Mouse (Mus musculus) embryo, embryonic 11.5 days (tissue): ENCODE measurements around the gene Psmd13.

Experiments
- DNase-seq: peaks from one replicate; pipeline ENCODE4 v3.0.0-alpha.2; 2012; ENCODE audit warnings: low read depth, low spot score

Gene Psmd13

DNA sequence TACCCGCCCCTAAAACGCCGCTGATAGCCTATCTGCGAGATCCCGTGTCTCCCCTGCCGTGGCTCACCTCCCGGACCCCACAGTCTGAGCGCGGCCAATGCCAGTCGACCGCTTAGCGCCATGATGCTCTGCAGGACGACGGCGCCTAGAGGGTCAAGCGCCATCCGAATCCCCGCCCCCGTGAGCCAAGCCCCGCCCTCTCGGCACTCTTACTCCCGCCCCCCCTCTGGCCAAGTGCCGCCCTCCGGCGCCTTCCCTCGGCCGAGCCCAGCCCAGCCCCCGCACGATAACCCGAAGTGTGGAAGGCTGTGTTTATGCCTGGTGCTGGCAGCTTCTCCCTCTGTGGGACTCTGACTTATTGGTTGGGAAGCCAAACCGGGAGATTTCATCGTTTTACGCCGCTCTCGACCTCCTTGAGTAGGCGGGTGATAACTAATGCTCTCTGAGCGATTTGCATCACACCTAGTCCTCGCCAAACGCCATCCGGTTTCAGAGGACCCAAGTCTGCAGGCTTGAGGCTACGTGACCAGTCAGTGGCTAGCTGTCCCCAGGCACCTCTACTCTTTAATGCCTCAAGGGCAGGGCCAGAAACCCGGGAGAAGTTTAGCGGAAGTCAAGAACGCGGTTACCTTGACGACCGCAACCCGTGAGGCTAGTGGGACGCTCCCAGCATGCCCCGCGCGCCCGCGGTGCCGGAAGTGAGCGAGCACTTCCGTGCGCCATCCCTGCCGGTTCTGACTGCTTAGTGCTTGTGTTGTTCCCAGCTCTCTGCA lies at the start of gene Psmd13, which contains the start of gene Sirt3:
Gene Psmd13, plus strand, starts transcription at position 273 of the 773 bp plus-strand sequence.
Gene Sirt3, minus strand, starts transcription at position 614 of the 773 bp plus-strand sequence.
- peak; percentile 89 for DNase-seq

DNA sequence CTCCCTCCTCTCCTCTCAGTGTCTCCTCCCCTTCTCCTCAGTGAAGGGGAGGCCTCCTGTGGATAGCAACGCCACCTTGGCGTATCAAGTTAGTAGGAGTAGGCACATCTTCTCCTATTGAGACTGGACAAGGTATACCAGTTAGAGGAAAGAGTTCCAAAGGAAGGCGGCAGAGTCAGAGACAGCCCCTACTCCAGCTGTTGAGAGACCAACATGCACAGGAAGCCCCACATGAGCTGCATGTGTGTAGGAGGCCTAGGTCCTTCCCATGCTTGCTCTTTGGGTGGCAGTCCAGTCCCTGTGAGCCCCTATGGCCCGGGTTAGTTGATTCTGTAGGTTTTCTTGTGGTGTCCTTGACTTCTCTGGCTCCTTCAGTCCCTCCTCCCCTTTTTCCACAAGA lies 48.4 kb upstream of the Psmd13 start:
- DNase-seq: no peak

DNA sequence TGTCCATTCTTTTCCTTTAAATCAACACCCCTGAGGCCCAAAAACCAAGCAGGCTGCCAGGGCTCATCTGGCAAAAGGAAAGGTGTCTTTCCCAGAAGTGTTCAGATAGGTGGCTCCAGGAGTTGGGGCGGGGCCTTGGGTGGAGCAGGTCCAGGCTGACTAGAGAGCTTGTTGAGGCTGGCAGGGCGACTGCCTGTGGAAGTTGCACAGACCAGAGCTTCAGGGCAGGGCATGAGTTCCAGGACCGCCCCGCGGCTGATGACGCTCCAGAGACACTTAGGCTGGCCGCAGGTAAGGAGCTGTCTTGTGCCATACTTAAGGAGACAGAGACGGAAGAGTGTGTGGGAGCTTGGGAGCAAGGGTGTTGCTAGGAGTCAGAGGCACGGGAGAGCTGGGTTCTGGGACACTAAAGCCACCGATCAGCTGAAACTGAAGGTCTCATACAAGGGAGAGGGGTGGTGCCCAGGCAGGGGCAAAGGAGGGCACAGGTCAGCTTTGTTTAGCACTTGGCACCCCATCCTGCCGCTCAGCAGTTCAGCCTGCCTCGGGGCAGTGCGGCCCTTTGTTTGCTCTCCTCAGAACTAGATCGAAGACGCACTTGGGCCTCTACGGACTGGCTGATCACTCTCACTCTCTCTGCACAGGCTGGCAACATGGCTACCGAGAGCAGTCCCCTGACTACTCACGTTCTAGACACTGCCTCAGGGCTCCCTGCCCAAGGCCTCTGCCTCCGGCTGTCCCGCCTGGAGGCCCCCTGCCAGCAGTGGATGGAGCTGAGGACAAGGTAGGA lies 46.6 kb upstream of the Psmd13 start, which contains the start of gene Urah:
Gene Urah, plus strand, starts transcription at position 51 of the 790 bp plus-strand sequence.
- DNase-seq: no peak

DNA sequence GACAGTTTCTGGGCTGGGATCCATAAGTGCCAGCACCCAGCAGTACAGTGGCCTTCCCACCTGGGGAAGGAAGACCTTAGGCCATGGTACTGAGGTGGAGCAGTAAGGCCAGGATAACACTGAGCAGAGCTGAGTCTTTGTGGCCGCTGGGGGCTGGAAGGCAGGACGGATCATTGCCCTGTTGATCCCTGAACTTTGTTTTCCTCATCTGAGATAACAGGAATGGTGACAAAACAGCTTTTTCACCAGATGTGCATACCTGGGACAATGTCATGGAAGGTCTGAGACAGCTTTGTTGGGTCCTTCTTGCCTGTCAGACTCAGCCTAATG lies 46.0 kb upstream of the Psmd13 start:
- DNase-seq: no peak

DNA sequence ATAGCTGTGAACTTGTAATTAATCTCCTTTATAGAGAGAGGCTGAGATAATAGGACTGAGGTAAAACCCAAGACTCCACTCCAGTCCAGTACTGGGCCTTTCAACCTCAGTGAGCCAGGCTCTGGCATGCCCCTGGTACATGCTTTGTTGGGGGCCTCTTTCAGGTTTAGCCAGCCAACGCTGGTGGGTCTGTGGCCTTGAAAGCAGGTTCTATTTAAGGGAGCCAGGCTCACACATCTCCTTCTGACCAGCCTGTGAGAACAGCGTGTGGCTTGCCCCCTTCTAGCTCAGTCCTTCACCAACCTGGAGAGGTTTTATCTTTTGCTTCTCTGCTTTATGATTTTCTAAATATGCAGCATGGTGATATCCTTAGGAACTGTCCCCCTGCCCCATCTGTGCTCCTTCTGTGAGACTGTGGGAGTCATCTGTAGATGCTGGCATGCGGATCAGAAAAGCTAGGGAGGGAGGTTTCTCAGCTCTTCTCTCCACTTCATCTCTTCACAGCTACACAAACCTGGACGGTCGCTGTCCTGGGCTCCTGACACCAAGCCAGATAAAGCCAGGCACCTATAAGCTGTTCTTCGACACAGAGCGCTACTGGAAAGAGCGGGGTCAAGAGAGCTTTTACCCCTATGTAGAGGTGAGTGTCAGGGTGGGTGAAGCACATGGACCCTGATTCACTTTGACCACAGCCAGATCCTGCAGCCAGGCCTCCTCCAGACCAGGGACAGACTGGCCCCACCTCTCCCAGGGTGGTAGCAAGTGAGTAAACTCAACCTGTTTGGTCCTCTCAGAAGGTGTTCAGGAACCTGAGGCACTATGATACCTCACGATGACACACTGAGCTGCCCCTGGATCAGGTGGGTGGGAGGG lies 45.3 kb upstream of the Psmd13 start:
- DNase-seq: no peak

- no peak for DNase-seq
Observed at GRCm38 (mm10) chr7:140839556-140839955, 42.2 kb upstream of the Psmd13 start.

DNA sequence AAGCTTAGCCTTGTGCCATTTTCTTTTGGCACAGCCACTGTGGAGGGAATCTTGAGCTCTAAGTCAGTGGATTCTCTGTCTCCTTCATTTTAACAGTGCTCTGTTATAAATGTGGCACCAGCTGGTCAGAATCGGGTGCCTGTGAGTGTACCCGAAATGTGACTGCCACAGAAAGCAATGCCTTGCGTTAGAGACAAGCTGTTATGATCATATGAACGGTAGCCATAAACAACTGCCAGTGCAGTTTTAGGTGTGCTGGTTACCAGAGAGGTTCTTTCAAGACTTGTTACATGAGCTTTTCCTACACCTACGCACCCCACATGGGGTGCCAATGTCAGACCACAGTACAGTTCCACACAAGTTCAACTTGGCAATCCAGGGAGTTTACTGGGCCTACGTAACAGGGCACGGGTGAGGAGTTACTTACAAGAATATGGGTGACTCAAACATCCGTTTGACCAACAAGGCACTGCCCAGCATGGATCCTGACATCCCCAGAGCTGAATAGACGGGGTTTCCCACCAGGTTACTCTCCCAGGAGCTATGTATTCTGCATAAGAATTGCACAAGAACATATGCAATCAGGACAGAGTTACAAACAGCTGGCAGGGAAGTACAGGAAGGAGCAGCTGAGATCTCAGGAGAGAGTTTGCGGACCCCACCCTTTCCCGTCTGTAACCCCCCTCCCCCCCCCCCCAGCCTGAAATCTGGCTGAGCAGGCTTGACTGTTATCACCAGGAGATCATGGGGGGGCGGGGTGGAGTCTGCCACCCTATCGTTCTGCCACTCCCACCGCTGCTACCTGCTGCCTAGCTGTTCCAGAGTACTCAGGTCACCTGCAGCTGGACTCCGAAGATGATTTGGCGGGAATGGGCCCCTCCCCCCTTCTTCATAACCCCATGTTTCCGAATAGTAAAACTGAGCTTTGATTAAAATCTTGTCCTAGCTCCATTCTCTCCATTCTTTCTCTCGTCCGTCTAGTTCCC lies 40.7 kb upstream of the Psmd13 start:
- no peak for DNase-seq

GRCm38 (mm10) chr7:140843806-140844205 lies 38.0 kb upstream of the Psmd13 start:
- DNase-seq: no peak

- peak; percentile 81 for DNase-seq
Observed at GRCm38 (mm10) chr7:140844905-140845665, 36.7 kb upstream of the Psmd13 start, which contains the start of gene Scgb1c1. TSS of gene Scgb1c1 (plus strand) at chr7:140845547.

GRCm38 (mm10) chr7:140845683-140846082 lies 36.1 kb upstream of the Psmd13 start:
- no peak for DNase-seq

DNA sequence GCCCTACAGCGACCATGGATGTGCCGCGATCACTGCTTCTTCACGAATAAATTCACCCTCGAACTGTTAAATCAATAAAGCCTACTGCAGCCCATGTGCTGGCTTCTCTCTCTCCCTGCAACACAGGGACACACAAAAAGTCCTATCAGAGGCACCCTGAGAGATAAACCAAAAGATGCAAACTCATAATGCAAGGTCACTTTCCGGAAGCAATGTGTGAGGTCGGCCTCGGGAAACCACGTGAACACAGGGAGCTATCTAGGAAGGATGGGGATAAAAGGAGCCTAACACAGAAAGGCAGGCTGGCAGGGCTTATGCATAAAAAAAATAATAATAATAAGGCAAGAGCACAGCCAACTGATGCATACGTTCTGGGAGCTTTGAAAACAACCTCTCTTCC lies 35.1 kb upstream of the Psmd13 start:
- no peak for DNase-seq

- no peak for DNase-seq
Observed at GRCm38 (mm10) chr7:140847755-140848580, 33.8 kb upstream of the Psmd13 start, which contains the start of gene Odf3. TSS of gene Odf3 (plus strand) at chr7:140847805.

- DNase-seq: no peak
Observed at GRCm38 (mm10) chr7:140848591-140848990, 33.2 kb upstream of the Psmd13 start.

DNA sequence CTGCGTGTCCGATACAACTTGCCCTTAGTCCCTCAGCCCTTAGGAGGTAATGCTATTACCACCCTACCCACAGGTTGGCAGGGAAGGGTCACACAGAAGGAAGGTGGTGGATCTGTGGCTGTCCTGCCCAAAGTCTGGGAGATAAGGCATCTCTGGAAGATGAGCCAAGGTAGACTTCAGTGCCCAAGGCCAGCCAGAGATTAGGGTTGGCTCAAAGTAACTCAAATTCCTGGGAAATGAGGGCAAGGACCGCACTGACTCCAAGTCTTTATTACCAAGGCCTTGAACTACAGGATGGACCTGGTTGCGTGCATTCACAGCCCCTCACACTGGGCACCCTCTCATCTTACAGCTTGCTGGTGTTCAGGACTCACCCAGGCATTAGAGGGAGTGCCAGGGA lies 29.9 kb upstream of the Psmd13 start:
- no peak for DNase-seq

GRCm38 (mm10) chr7:140853386-140853785 lies 28.4 kb upstream of the Psmd13 start:
- DNase-seq: no peak

GRCm38 (mm10) chr7:140854483-140854882 lies 27.3 kb upstream of the Psmd13 start:
- DNase-seq: no peak

DNA sequence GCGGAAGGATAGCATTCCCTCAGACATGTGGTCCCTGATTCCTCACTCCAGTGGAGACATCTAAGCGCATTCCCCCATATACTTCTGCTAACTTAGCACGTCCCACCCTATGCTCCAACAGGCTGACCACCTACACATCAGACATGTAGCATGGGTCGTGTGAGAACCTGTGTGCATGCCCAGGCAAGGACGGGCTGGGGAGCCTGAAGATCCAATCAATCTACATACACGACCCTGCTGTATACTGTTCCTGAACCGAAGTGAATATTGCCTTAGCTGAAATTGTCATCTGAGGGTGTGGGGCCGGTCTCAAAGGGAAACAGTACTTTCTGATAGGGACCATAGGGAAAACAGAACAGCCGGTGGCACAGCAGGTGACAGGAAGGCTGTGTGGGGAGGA lies 26.6 kb upstream of the Psmd13 start:
- DNase-seq: no peak

DNA sequence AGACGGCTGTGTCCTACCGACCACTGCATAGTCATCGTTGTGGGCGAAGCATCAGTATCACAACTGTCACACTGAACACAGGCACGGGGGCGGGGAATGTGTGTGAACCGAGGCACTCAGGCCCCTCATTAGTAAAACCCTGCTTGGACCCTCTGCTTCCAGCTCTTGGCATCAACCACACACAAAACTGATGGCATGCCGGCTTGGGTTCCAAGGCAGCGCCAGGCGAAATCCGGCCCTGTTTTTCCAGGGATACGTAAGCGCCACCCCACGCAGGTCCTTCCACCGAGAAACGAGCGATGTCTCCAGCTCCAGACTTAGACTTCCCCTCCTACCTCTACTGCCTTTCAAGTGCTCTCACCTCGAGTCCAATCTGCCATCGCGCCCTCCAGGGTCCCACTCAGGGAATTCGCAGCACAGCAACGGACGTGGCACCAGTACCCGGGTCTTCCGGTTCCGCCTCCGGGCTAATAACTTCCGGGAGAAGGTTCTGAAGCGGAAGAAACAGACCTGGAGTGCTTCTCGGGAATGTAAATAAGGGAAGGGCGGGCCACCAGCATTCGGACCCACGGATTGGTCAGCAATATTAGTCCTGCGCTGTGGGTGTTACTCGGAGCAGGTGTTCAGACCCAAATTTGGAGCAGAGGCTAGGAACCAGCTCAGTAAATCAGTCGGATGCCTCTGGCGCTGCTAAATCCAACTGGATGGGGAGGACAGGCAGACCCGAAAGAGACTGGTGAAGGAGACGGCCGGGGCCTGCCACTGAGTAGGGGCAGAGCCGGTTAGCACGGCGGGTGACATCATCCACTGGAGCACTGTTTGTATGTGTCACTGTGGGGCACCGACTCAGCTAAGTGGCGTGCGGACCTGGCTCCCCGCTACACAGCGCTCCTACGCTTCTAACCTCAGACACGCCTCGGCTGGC lies 25.6 kb upstream of the Psmd13 start, which contains the start of gene Gm45785:
Gene Gm45785, minus strand, starts transcription at position 472 of the 925 bp plus-strand sequence.
- peak; percentile 78 for DNase-seq
